Mouse (Mus musculus) heart, embryonic 15.5 days (tissue): ENCODE data around the gene Iqcf1. TPM values are rescaled to one million over a fixed set of nuclear protein-coding genes. Genes with fewer than 3 reads are reported as not detected.

Experiments used
- ATAC-seq: fragments of 200-750 bp; cut with Nextera tagmentation; replicated peaks from 2 replicates; pipeline ENCODE4 v1.8.0; 2017; ENCODE audit warnings: low read depth, moderate TSS enrichment; ENCODE audit not compliant: insufficient number of reproducible peaks, insufficient read depth, low FRiP score
- H3K27ac ChIP-seq: fragments of 300-500 bp; sonication (generic); 2 replicates; pipeline ENCODE4 v1.5.1; 2015; ENCODE audit warnings: mild to moderate bottlenecking, inconsistent platforms
- H3K27me3 ChIP-seq: fragments of 300-500 bp; sonication (generic); 2 replicates; pipeline ENCODE4 v1.6.1; 2015; ENCODE audit warnings: inconsistent platforms
- H3K36me3 ChIP-seq: fragments of 300-500 bp; sonication (generic); 2 replicates; pipeline ENCODE4 v1.6.1; 2015; ENCODE audit warnings: mild to moderate bottlenecking, inconsistent platforms
- H3K4me1 ChIP-seq: fragments of 300-500 bp; sonication (generic); replicated peaks from 2 replicates; pipeline ENCODE4 v1.6.1; 2015; ENCODE audit warnings: inconsistent platforms
- H3K4me2 ChIP-seq: fragments of 300-500 bp; sonication (generic); 2 replicates; pipeline ENCODE4 v1.6.1; 2015; ENCODE audit warnings: inconsistent platforms, mild to moderate bottlenecking, moderate library complexity
- H3K4me3 ChIP-seq: fragments of 300-500 bp; sonication (generic); 2 replicates; pipeline ENCODE4 v1.5.1; 2015; ENCODE audit warnings: mild to moderate bottlenecking, inconsistent platforms
- H3K9ac ChIP-seq: fragments of 300-500 bp; sonication (generic); 2 replicates; pipeline ENCODE4 v1.6.1; 2015; ENCODE audit warnings: mild to moderate bottlenecking, inconsistent platforms
- H3K9me3 ChIP-seq: fragments of 300-500 bp; sonication (generic); replicated peaks from 2 replicates; pipeline ENCODE4 v1.6.1; 2016; ENCODE audit warnings: inconsistent platforms
- WGBS: fragments of 180-500 bp; shearing (Covaris S2); methylation state at CpG from one replicate; pipeline ENCODE4 v1.1.7; 2015; ENCODE audit warnings: mixed read lengths; 5-methylcytosine and 5-hydroxymethylcytosine counted together
- polyA plus RNA-seq: library from polyadenylated mRNA; unstranded; fragments of >200 nt; fragmentation: Nextera tagmentation; extraction: Ambion mirVana; gene quantifications from 2 replicates; pipeline ENCODE4 v1.2.1, GENCODE M21; 2015

Iqcf1 gene
- polyA plus RNA-seq, 1 experiment from 2014 or later: not detected

DNA sequence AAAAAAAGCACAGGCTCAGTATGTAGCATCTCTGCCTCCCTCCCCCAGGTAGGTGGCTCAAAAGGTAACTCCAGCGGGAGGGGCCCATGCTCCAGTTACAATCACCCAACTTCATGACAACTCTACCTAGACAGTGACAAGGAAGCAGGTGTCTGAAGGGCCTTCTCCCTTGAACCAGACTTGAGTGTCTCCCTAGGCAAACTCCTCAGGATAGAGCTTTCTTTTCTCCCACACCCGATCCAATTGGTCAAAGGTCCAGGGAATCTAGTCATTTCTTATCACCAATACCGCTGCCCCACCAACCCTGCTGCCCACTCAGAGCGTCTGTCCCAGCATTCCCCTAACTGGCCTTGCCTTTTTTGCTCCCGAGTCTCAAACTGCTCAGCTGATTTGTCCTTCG is 33.0 kb upstream of the Iqcf1 start:
- ATAC-seq: no peak
- no peaks in the 10 kb centered on the region for H3K9me3 ChIP-seq
- peaks cover 19% of the 10 kb centered on the region for H3K36me3 ChIP-seq
- H3K4me3 ChIP-seq: no peak overlapping the region
- 83% methylated on average over 6 of the region's 6 CpGs for WGBS
- peaks cover 17% of the 10 kb centered on the region; the same call in 1 of the 2 replicates for H3K27me3 ChIP-seq
- H3K4me1 ChIP-seq: peaks cover 19% of the 10 kb centered on the region
- no peak overlapping the region for H3K9ac ChIP-seq
- no peak overlapping the region for H3K27ac ChIP-seq
- no peak overlapping the region for H3K4me2 ChIP-seq

DNA sequence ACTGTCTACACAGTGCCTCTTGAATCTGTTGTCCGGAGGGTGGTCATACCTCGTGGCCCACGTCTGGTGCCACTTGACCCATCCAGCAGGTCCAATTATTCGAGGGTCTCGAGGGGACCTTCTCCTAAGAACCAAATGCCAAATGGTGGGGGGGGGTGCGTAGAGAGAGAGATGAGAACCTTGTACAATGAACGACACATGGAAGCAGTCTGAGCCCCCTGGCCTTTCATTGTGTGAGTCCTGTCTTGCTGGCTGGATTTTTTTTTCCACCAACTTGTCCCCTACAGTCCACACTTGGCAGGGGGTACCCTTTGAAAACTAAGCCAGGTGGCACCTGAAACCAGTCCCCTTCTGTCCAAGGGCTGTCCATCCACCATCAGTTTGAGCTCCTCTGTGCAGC is 32.0 kb upstream of the Iqcf1 start:
- Histone ChIP-seq H3K4me3 (no peak overlapping the region), H3K4me2 (no peak overlapping the region), H3K9ac (no peak overlapping the region), H3K4me1 (peaks cover 29% of the 10 kb centered on the region), H3K9me3 (no peaks in the 10 kb centered on the region), H3K36me3 (peaks cover 10% of the 10 kb centered on the region), H3K27ac (no peak overlapping the region), H3K27me3 (peaks cover 17% of the 10 kb centered on the region; the same call in 1 of the 2 replicates)
- 85% methylated on average over 7 of the region's 7 CpGs for WGBS
- ATAC-seq: no peak

DNA sequence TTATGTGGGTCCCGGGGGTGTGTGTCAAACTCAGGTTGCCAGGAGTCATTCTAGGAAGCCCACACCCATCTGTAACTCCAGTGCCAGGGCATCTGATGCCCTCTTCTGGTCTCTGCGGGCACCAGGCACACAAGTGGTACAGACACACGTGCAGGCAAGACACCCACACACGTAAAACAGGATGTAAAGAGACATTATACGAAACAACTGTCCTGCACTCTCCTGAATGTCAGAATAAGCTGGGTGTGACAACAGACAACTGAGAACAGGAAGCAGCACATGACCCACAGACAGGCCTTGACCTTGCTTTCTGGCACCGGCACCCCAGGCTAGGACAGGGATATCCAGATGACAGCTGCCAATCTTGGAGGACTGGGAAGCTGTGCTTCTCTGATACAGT is 30.4 kb upstream of the Iqcf1 start:
- Histone ChIP-seq H3K9ac (no peak overlapping the region), H3K4me1 (peaks cover 34% of the 10 kb centered on the region), H3K27ac (no peak overlapping the region), H3K36me3 (no peaks in the 10 kb centered on the region), H3K4me2 (no peak overlapping the region), H3K27me3 (peaks cover 9% of the 10 kb centered on the region; the same call in 1 of the 2 replicates), H3K9me3 (no peaks in the 10 kb centered on the region), H3K4me3 (no peak overlapping the region)
- ATAC-seq: no peak
- WGBS: 57% methylated on average over 6 of the region's 6 CpGs

DNA sequence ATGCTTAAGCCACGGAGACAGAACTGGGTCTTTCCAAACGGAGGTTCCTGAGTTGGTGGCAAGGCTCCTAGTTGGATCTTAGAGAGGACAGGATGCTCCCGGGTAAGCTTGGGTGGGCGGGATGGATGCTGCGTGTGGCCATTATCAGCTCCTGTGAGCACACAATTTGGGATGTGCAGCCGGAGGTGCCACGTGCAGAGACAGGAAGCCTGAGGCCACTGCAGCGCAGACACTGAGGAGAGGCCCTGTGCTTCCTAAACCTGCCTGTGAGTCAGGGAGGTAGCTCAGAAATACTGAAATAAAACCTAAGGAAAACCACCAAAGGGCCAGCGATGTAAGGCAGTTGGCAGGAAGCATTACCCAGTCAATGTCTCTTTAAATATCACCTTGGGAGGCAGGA is 30.0 kb upstream of the Iqcf1 start:
- Histone ChIP-seq H3K4me3 (no peak overlapping the region), H3K9ac (no peak overlapping the region), H3K27me3 (peaks cover 7% of the 10 kb centered on the region; the same call in 1 of the 2 replicates), H3K27ac (no peak overlapping the region), H3K4me1 (peaks cover 33% of the 10 kb centered on the region), H3K36me3 (no peaks in the 10 kb centered on the region), H3K9me3 (no peaks in the 10 kb centered on the region), H3K4me2 (no peak overlapping the region)
- WGBS: 53% methylated on average over 9 of the region's 9 CpGs
- no peak for ATAC-seq

DNA sequence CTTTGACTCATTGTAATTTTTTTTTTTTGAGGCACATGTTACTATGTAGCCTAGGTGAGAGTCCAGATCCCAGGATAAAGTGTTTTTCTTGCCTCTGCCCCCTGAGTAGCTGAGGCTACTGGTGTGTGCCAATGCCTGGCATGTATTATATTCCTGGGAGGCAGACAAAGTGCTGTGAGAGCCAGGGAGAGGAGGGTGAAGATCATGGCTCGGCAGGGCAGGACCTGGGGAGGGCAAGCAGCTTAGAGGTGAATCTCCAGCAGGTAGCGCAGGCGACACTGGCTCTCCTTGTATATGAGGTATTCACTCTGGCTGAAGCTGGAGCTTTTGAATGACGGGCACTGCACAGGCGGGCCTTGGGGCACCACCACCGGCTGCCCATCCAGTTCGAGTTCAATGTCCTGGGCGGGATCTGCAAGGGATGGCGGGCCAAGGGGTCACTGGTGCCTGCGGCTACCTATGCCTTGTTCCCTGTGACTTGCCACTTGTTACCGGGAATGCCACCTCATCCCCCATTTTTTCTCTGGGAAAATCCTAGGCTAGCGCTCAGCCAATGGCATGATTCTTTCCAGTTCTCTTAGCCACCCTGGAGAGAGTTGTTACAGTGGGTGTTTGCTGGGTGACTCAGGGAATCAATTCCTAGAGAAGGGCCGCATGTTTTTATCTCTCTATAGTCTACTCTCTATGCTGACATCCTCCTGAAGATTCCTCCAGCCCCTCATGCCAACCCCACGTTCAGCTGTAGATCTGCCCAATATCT is 28.6 kb upstream of the Iqcf1 start:
- Histone ChIP-seq H3K9ac (no peak overlapping the region; the same call in 1 of the 2 replicates), H3K27ac (no peak overlapping the region), H3K36me3 (no peaks in the 10 kb centered on the region), H3K9me3 (no peaks in the 10 kb centered on the region), H3K4me3 (no peak overlapping the region), H3K27me3 (peaks cover 4% of the 10 kb centered on the region; the same call in 1 of the 2 replicates), H3K4me1 (peaks cover 36% of the 10 kb centered on the region), H3K4me2 (peak overlapping the region; percentile 47)
- ATAC-seq: no peak
- 62% methylated on average over 14 of the region's 14 CpGs for WGBS

DNA sequence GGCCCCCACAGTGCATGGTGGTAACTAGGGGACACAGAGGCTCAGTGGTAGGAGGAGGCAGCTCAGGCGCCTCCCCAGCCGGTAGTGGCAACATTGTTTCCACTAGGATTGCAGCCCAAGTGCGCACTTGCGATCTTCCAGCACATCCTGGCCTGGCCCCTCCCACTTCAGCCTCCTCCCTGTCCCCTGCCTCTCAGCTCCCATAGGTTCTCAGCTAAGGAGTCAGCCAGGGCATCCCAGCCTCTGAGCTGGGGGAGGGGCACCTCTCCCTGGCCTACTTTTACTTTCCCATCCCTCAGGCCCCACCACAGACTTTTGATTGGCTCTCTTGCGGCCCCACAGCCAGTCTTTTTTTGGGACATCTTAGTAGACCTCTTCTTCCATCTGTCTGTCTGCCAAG is 27.9 kb upstream of the Iqcf1 start:
- H3K9me3 ChIP-seq: no peaks in the 10 kb centered on the region
- H3K4me3 ChIP-seq: no peak overlapping the region
- ATAC-seq: no peak; the same call in 1 of the 2 replicates
- H3K4me2 ChIP-seq: peak overlapping the region; percentile 47
- no peaks in the 10 kb centered on the region for H3K36me3 ChIP-seq
- H3K27me3 ChIP-seq: peaks cover 2% of the 10 kb centered on the region; the same call in 1 of the 2 replicates
- WGBS: 14% methylated on average over 5 of the region's 5 CpGs
- no peak overlapping the region for H3K9ac ChIP-seq
- H3K27ac ChIP-seq: peak overlapping the region; percentile 44
- H3K4me1 ChIP-seq: peaks cover 42% of the 10 kb centered on the region

DNA sequence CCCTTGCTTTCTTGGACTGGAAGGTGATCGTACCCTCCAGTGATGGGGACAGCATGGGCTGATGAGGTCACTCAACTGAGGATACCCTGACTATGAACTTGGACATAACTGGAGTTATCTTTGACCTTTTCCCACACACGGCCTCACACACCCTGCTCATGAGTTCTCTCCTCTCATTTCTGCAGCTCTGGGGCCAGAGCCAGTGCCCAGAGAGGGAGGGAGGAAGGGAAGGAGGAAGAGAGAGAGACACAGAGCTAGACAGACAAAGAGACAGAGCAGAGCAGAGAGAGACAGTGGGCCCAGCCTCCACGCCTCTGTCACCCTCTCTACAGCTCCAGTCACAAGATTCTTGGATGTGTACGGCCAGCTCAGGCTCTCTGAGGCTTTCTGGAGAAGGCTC is 27.4 kb upstream of the Iqcf1 start:
- Histone ChIP-seq H3K27me3 (no peaks in the 10 kb centered on the region), H3K27ac (peak overlapping the region; percentile 44), H3K9ac (no peak overlapping the region), H3K36me3 (no peaks in the 10 kb centered on the region), H3K4me2 (no peak overlapping the region), H3K4me3 (no peak overlapping the region), H3K4me1 (peaks cover 42% of the 10 kb centered on the region), H3K9me3 (no peaks in the 10 kb centered on the region)
- no peak for ATAC-seq
- WGBS: 54% methylated on average over 4 of the region's 4 CpGs

DNA sequence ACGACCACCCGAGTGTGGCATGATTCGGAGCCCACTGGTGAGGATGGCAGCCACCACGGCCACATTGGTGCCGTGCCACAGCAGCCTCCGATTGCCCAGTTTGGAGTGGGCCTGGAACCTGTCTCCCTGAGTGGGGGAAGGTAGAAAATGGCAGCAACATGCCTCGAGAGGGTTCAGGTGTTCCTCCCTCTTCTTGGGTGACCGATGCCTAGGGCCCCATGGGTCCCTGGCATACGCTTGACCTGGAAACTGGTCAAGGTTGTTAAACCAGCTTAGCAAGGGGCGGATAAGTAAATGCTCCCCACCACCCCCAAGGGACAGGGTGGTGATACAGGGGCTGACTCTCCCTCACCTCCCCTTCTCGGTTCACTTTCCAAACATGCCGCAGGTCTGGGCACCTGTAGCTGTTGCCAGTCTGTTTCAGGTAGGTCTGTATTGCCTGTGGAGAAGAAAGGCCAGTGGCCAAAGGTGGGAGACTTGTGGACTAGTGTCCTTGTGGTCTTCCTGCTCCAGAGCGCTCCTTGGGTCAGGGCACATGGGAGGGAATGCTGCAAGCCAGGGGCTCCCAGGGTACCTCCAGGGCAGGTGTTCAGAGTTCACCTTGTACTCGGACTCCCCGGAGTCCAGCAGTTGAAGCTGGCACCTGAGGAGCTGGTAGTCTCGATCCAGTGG is 26.6 kb upstream of the Iqcf1 start:
- Histone ChIP-seq H3K36me3 (no peaks in the 10 kb centered on the region), H3K9me3 (no peaks in the 10 kb centered on the region), H3K9ac (no peak overlapping the region), H3K4me2 (no peak overlapping the region), H3K27ac (no peak overlapping the region), H3K4me1 (peaks cover 50% of the 10 kb centered on the region), H3K4me3 (no peak overlapping the region), H3K27me3 (no peaks in the 10 kb centered on the region)
- no peak for ATAC-seq
- WGBS: 86% methylated on average over 16 of the region's 16 CpGs

DNA sequence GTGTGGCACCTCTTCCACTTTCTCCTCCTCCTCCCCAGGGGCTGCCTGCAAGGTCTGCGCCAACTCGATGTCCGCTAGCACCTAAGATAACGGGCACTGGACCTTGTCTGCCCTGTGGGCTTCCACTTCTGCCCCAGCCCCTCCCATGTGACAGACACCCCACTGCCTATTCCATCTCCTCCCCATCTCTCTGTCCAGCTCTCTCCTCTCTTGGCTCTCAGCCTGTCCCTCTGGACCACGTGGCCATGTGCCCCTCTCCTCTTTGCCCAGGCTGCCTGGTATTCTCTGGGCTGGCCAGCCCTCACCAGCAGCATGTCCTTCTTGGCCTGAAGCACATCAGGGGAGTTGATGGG is 26.0 kb upstream of the Iqcf1 start:
- Histone ChIP-seq H3K9me3 (no peaks in the 10 kb centered on the region), H3K36me3 (no peaks in the 10 kb centered on the region), H3K4me2 (no peak overlapping the region), H3K27ac (no peak overlapping the region), H3K4me3 (no peak overlapping the region), H3K4me1 (peaks cover 51% of the 10 kb centered on the region), H3K27me3 (no peaks in the 10 kb centered on the region), H3K9ac (no peak overlapping the region)
- ATAC-seq: no peak
- 69% methylated on average over 5 of the region's 5 CpGs for WGBS

DNA sequence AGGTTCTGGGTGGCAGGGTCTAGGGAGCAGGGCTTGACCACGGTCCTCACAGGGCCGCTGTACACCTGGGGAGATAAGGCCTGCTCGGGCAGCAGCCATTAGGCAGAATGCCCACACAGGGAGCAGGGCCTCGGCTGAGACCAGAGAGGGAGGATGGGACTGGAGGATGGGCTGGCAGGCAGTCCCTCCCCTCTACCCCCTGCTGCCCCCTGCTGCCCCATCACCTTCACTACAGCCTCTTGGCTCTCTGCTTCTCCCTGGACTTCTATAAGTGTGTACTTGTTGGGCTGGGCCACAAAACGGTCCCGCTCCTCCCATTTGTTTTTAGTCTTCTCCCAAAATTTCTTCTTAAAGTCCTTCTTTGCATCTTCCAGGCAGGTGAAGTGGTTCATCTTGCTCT is 25.3 kb upstream of the Iqcf1 start:
- no peak overlapping the region for H3K27ac ChIP-seq
- no peaks in the 10 kb centered on the region for H3K9me3 ChIP-seq
- peak overlapping the region; percentile 24; the same call in 1 of the 2 replicates for H3K4me2 ChIP-seq
- no peaks in the 10 kb centered on the region for H3K27me3 ChIP-seq
- H3K4me3 ChIP-seq: no peak overlapping the region
- ATAC-seq: no peak
- H3K4me1 ChIP-seq: peaks cover 51% of the 10 kb centered on the region
- H3K9ac ChIP-seq: no peak overlapping the region
- WGBS: 5% methylated on average over 6 of the region's 6 CpGs
- no peaks in the 10 kb centered on the region for H3K36me3 ChIP-seq

DNA sequence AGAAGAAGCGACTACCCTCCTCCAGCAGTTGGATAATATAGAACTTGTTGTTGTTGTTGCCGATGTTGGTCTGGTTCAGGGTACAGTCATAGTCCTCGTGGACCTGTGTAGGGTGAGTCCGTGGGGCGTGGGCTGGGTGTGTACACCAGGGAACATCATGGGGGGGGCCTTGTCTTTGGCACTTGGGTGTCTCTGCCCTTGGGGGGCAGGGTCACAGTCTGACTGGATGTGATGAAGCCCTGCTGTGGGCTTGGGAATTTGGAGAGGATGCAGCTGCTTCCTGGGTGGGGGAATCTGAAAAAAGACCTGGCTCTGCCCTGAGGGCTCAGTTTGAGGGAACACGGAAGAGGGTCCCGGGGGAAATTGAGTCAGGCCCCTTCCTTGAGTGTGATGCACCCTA is 24.7 kb upstream of the Iqcf1 start:
- 59% methylated on average over 7 of the region's 7 CpGs for WGBS
- H3K9me3 ChIP-seq: no peaks in the 10 kb centered on the region
- no peaks in the 10 kb centered on the region for H3K27me3 ChIP-seq
- peaks cover 51% of the 10 kb centered on the region for H3K4me1 ChIP-seq
- H3K27ac ChIP-seq: no peak overlapping the region
- H3K4me2 ChIP-seq: 0 out of 2 replicates have a peak overlapping the region, but pooled peaks have one; percentile 7
- no peak overlapping the region for H3K4me3 ChIP-seq
- no peaks in the 10 kb centered on the region for H3K36me3 ChIP-seq
- no peak for ATAC-seq
- no peak overlapping the region for H3K9ac ChIP-seq

DNA sequence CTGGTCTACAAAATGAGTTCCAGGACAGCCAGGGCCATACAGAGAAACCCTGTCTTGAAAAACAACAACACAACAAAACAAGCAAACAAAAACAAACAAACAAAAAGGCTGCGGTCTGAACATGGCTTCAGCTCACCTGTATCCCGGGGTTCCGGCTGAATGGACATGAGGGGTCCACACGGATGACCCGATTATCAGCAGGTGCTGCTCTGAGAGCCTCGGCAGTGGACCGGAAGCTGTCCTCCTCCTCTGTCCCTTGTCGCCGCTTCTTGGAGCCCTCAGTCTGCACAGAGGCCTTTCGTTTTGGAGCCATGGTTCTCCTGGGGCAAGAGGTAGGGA is 24.1 kb upstream of the Iqcf1 start, which contains the start of gene Rrp9:
Gene Rrp9, plus strand, starts transcription at position 301 of the 339 bp plus-strand sequence.
- Histone ChIP-seq H3K9ac (peak within 1 kb of the TSS; percentile 42), H3K27me3 (no peaks in the 10 kb centered on the region), H3K36me3 (no peaks in the 10 kb centered on the region; the same call in 1 of the 2 replicates), H3K4me2 (peak within 1 kb of the TSS; percentile 63), H3K4me3 (peak within 1 kb of the TSS; percentile 65), H3K9me3 (no peaks in the 10 kb centered on the region), H3K4me1 (peaks cover 51% of the 10 kb centered on the region), H3K27ac (peak within 1 kb of the TSS; percentile 77)
- ATAC-seq: no peak
- 81% methylated on average over 10 of the region's 10 CpGs for WGBS
